Mouse (Mus musculus): ENCODE results near the gene Sv2b. TPM values are rescaled to one million over a fixed set of nuclear protein-coding genes. Genes with fewer than 3 reads are reported as not detected.

Sv2b gene
- total RNA-seq, 4 experiments from 2014 or later: 309 to 345 (median 330) TPM

- no peak for DNase-seq (ENCODE audit: low spot score in 2 of 2)
Measured at GRCm38 (mm10) chr7:75295228-75295865, 13.7 kb downstream of the Sv2b start.

- no peak for DNase-seq (ENCODE audit: low spot score in 2 of 2)
Measured at GRCm38 (mm10) chr7:75292246-75292645, 16.8 kb downstream of the Sv2b start.

GRCm38 (mm10) chr7:75290554-75290953 is 18.5 kb downstream of the Sv2b start:
- no peak for DNase-seq (ENCODE audit: low spot score in 2 of 2)

- peak in 1 of 2 experiments; percentile 66 for DNase-seq (ENCODE audit: low spot score in 2 of 2)
Measured at GRCm38 (mm10) chr7:75287237-75287636, 21.8 kb downstream of the Sv2b start.

GRCm38 (mm10) chr7:75282951-75283350 is 26.1 kb downstream of the Sv2b start:
- DNase-seq (ENCODE audit: low spot score in 2 of 2): no peak

GRCm38 (mm10) chr7:75282080-75282650 is 26.9 kb downstream of the Sv2b start:
- peak in 1 of 2 experiments; percentile 55 for DNase-seq (ENCODE audit: low spot score in 2 of 2)

- no peak for DNase-seq (ENCODE audit: low spot score in 2 of 2)
Measured at GRCm38 (mm10) chr7:75281106-75281505, 28.0 kb downstream of the Sv2b start.

- DNase-seq (ENCODE audit: low spot score in 2 of 2): no peak
Measured at GRCm38 (mm10) chr7:75277847-75278246, 31.2 kb downstream of the Sv2b start.

- DNase-seq (ENCODE audit: low spot score in 2 of 2): no peak
Measured at GRCm38 (mm10) chr7:75276739-75277138, 32.3 kb downstream of the Sv2b start.

- DNase-seq (ENCODE audit: low spot score in 2 of 2): no peak
Measured at GRCm38 (mm10) chr7:75274518-75274917, 34.5 kb downstream of the Sv2b start.

GRCm38 (mm10) chr7:75273633-75274032 is 35.4 kb downstream of the Sv2b start:
- no peak for DNase-seq (ENCODE audit: low spot score in 2 of 2)

GRCm38 (mm10) chr7:75271921-75272381 is 37.1 kb downstream of the Sv2b start:
- DNase-seq (ENCODE audit: low spot score in 2 of 2): peak in 1 of 2 experiments; percentile 74

GRCm38 (mm10) chr7:75271306-75271705 is 37.8 kb downstream of the Sv2b start:
- no peak for DNase-seq (ENCODE audit: low spot score in 2 of 2)

- DNase-seq (ENCODE audit: low spot score in 2 of 2): no peak
Measured at GRCm38 (mm10) chr7:75267236-75267635, 41.8 kb downstream of the Sv2b start.

- peak in 1 of 2 experiments; percentile 71 for DNase-seq (ENCODE audit: low spot score in 2 of 2)
Measured at GRCm38 (mm10) chr7:75265241-75265640, 43.8 kb downstream of the Sv2b start.

- no peak for DNase-seq (ENCODE audit: low spot score in 2 of 2)
Measured at GRCm38 (mm10) chr7:75259945-75260344, 49.1 kb downstream of the Sv2b start.

- DNase-seq (ENCODE audit: low spot score in 2 of 2): no peak
Measured at GRCm38 (mm10) chr7:75253611-75254250, 55.3 kb downstream of the Sv2b start.

- DNase-seq (ENCODE audit: low spot score in 2 of 2): no peak
Measured at GRCm38 (mm10) chr7:75240754-75241507, 68.1 kb downstream of the Sv2b start.

GRCm38 (mm10) chr7:75236386-75236785 is 72.7 kb downstream of the Sv2b start:
- DNase-seq (ENCODE audit: low spot score in 2 of 2): no peak

- DNase-seq (ENCODE audit: low spot score in 2 of 2): no peak
Measured at GRCm38 (mm10) chr7:75224206-75224605, 84.9 kb downstream of the Sv2b start.

- DNase-seq (ENCODE audit: low spot score in 2 of 2): no peak
Measured at GRCm38 (mm10) chr7:75222704-75223431, 86.2 kb downstream of the Sv2b start.

All from left cerebral cortex, adult 8-10 months (tissue).